Mouse (Mus musculus) hindbrain, embryonic 15.5 days (tissue): ENCODE measurements around the gene Gal. TPM values are rescaled to one million over a fixed set of nuclear protein-coding genes. Genes with fewer than 3 reads are reported as not detected.

Source experiments
- ATAC-seq: fragments of 200-750 bp; cut with Nextera tagmentation; 2 replicates; pipeline ENCODE4 v1.8.0; 2017; ENCODE audit warnings: low read depth, moderate number of reproducible peaks, moderate TSS enrichment; ENCODE audit not compliant: low FRiP score
- H3K27ac ChIP-seq: fragments of 300-500 bp; sonication (generic); replicated peaks from 2 replicates; pipeline ENCODE4 v1.5.1; 2015; ENCODE audit warnings: mild to moderate bottlenecking, inconsistent platforms
- H3K27me3 ChIP-seq: fragments of 300-500 bp; sonication (generic); 2 replicates; pipeline ENCODE4 v1.6.1; 2015; ENCODE audit warnings: control low read depth, inconsistent platforms
- H3K36me3 ChIP-seq: fragments of 300-500 bp; sonication (generic); 2 replicates; pipeline ENCODE4 v1.6.1; 2015; ENCODE audit warnings: control low read depth, inconsistent platforms
- H3K4me1 ChIP-seq: fragments of 300-500 bp; sonication (generic); replicated peaks from 2 replicates; pipeline ENCODE4 v1.6.1; 2015; ENCODE audit warnings: control low read depth, inconsistent platforms
- H3K4me2 ChIP-seq: fragments of 300-500 bp; sonication (generic); 2 replicates; pipeline ENCODE4 v1.6.1; 2015; ENCODE audit warnings: moderate library complexity, mild to moderate bottlenecking, inconsistent platforms
- H3K4me3 ChIP-seq: fragments of 300-500 bp; sonication (generic); 2 replicates; pipeline ENCODE4 v1.5.1; 2015; ENCODE audit warnings: mild to moderate bottlenecking, inconsistent platforms
- H3K9ac ChIP-seq: fragments of 300-500 bp; sonication (generic); 2 replicates; pipeline ENCODE4 v1.6.1; 2015; ENCODE audit warnings: inconsistent platforms
- H3K9me3 ChIP-seq: fragments of 300-500 bp; sonication (generic); 2 replicates; pipeline ENCODE4 v1.6.1; 2016; ENCODE audit warnings: control low read depth, inconsistent platforms
- WGBS: fragments of 180-500 bp; shearing (Covaris S2); methylation state at CpG from one replicate; pipeline ENCODE4 v1.1.7; 2015; 5-methylcytosine and 5-hydroxymethylcytosine counted together
- polyA plus RNA-seq: library from polyadenylated mRNA; unstranded; fragments of >200 nt; fragmentation: Nextera tagmentation; extraction: Ambion mirVana; gene quantifications from 2 replicates; pipeline ENCODE4 v1.2.1, GENCODE M21; 2015

Gene Gal
- polyA plus RNA-seq, 1 experiment from 2014 or later = 24.1 TPM

DNA sequence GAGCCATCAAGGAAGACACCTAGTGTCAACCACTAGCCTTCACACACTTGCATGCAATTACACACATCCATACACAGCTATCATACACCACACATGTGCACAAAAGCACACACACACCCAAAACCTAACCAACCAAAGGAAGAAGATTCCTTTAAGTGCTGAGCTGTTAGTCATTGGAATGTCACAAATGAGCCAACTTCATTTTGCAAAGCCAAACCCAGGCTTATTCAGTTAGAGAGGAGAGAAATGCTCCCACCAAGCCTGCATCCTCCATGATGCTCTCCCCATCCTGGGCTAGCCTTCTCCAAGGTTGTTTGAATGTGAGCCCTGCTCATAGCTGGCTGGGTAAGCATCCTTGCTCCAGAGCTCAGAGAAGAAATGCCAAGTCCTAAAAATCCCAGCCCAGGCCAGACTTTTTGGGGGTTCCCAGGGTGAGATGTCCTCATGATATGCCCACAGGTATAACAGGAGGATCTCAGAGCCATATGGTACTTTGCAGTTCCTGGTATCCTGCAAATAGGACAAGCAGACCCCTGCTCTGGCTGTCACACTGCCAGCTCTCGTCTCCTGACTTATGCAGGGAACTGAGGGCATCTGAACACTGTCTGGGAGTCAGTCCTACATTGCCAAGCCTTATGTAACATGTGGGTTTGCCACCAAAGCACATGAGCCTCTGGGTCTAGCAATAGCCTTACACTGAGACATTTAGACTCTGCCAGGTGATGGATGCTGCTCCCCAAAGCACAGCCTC is 8.6 kb downstream of the Gal start:
- ATAC-seq = no peak
- Histone ChIP-seq H3K4me3 (no peak overlapping the region), H3K4me2 (no peak overlapping the region), H3K4me1 (peaks cover 4% of the 10 kb centered on the region; the same call in 1 of the 2 replicates), H3K27me3 (no peaks in the 10 kb centered on the region), H3K36me3 (no peaks in the 10 kb centered on the region), H3K27ac (no peak overlapping the region), H3K9me3 (no peaks in the 10 kb centered on the region), H3K9ac (no peak overlapping the region)
- 55% methylated on average over 1 of the region's 1 CpGs for WGBS

DNA sequence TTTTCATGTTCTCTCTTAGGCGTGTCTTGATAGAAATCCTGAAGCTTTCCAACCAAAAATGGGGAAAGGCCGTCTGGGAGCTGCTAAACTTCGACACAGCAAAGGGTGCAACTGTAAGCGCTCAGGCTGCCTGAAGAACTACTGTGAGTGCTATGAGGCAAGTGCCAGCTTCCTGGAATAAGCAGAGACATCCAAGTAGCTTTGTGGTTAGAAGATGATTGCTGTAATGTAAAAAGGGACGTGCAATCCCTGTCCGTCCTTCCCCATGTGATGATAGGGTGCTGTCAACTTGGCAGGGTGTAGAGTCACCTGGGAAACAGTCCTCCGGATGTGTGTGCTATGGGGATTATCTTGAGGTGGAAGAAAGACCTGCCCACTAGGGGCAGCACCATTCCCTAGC is 10.3 kb downstream of the Gal start:
- 85% methylated on average over 7 of the region's 7 CpGs for whole genome bisulfite sequencing
- no peak for ATAC-seq
- no peak overlapping the region for H3K9ac ChIP-seq

DNA sequence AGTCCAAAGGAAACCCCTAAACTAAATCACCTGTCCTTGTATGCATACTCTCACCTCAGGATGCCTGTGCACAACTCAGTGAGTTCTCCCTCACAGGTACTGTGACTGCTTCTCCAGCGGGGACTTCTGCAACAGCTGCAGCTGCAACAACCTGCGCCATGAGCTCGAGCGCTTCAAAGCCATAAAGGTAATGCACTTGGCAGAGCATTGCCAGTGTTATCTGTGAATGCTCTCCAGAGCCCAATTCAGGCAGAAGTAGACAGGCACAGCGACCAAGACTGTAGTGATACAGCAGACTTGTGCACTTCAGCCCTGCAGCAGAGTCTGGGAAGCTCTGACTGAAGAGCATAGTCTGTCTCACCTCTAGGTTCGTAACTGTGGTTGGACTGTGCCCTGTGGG is 12.0 kb downstream of the Gal start:
- Histone ChIP-seq H3K36me3 (no peaks in the 10 kb centered on the region), H3K9me3 (no peaks in the 10 kb centered on the region), H3K9ac (no peak overlapping the region), H3K4me3 (no peak overlapping the region), H3K4me2 (no peak overlapping the region), H3K27me3 (no peaks in the 10 kb centered on the region), H3K4me1 (peaks cover 4% of the 10 kb centered on the region; the same call in 1 of the 2 replicates), H3K27ac (no peak overlapping the region)
- ATAC-seq = no peak
- WGBS = 74% methylated on average over 6 of the region's 6 CpGs

More for the DNA sequence above, 10.3 kb downstream of the Gal start:
- Histone ChIP-seq H3K27me3 (no peaks in the 10 kb centered on the region), H3K4me2 (no peak overlapping the region), H3K4me3 (no peak overlapping the region), H3K9me3 (no peaks in the 10 kb centered on the region), H3K36me3 (no peaks in the 10 kb centered on the region), H3K4me1 (peaks cover 4% of the 10 kb centered on the region; the same call in 1 of the 2 replicates), H3K27ac (no peak overlapping the region)

DNA sequence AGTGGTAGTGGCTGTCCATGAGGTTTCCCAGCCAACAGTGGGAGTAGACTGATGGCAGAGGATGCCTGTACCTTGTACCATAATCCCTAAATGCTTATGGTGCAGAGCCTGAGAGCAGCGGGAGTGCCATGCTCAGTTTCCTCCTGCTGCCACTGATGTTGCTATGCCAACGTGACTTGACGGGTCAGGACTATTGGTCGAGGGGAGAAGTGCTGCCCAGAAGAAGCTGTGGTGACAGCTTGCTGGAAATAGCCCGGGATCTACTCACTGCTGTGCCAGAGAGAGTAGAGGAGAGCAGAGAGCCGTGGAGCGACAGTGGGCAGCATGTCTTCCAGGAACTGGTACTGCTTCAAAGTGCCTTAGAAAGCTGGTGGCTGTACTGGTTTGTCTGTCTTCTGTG is 12.4 kb downstream of the Gal start:
- no peak for ATAC-seq
- Histone ChIP-seq H3K4me3 (no peak overlapping the region), H3K4me1 (peaks cover 4% of the 10 kb centered on the region; the same call in 1 of the 2 replicates), H3K9me3 (no peaks in the 10 kb centered on the region), H3K9ac (no peak overlapping the region), H3K36me3 (no peaks in the 10 kb centered on the region), H3K4me2 (no peak overlapping the region), H3K27ac (no peak overlapping the region), H3K27me3 (no peaks in the 10 kb centered on the region)
- WGBS = 48% methylated on average over 7 of the region's 7 CpGs

DNA sequence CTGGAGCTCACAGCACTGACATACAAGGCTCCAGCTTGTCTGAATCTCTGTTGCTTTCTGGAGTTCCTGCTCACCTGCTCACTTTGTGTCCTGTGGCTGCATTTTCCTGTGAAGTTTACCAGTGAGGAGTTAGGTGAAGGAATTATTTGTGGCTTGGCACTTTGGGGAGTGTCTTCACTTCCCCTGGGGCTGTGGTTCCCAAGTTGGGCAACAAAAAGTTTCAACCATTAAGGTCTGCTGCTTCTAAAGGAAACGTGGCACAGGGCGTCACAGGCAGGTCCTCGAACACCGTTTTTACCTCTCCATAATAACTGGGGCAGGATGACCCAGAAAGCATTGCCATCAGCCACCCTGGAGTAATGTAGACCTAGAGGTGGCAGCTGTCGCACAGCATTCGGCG is 12.8 kb downstream of the Gal start:
- WGBS = 78% methylated on average over 7 of the region's 7 CpGs
- Histone ChIP-seq H3K27ac (no peak overlapping the region), H3K4me3 (no peak overlapping the region), H3K27me3 (no peaks in the 10 kb centered on the region), H3K4me1 (peaks cover 4% of the 10 kb centered on the region; the same call in 1 of the 2 replicates), H3K9me3 (no peaks in the 10 kb centered on the region), H3K36me3 (no peaks in the 10 kb centered on the region), H3K9ac (no peak overlapping the region), H3K4me2 (no peak overlapping the region)
- no peak for ATAC-seq

DNA sequence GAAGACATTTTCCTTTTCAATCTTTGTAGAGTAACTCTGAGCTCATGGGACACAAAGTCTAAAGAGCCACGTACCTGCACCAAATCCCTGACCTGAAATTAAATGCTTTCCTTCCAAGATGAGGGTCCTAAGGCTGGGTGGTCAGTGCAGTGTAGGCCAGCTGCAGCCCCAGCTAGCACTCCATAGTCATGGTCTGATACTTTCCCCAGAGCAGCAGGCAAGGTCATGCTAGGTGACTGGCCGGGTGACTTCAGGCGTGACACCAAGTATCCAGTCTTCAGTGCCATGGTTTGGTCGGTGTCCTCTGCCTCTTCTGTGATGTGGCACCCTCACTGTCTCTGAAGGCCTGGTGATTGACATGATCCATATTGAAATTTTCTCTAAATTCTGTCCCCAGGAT is 14.3 kb downstream of the Gal start:
- Histone ChIP-seq H3K4me3 (no peak overlapping the region), H3K9me3 (no peaks in the 10 kb centered on the region), H3K36me3 (no peaks in the 10 kb centered on the region), H3K9ac (no peak overlapping the region), H3K4me1 (peaks cover 4% of the 10 kb centered on the region; the same call in 1 of the 2 replicates), H3K27ac (no peak overlapping the region), H3K27me3 (no peaks in the 10 kb centered on the region), H3K4me2 (no peak overlapping the region)
- WGBS = 94% methylated on average over 4 of the region's 4 CpGs
- no peak for ATAC-seq

DNA sequence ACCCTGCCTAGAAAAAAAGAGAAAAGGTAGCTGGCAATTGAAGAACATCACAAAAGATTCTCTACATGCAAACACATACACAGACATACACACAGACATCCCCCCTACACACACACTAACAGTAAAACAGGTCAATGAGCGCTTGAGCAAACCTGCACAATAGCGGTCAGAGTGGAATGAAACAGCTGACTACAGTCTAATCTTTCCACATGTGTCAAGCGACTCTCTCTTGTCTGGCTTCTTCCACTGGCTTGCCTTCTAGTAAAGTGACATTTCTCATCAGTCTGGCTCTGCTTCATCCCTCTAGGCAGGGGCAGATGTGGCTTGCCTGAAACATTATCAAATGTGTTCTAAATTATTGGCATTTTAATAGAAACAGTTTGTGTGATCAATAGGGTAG is 20.1 kb downstream of the Gal start:
- Histone ChIP-seq H3K36me3 (no peaks in the 10 kb centered on the region), H3K27ac (no peak overlapping the region), H3K4me1 (peaks cover 2% of the 10 kb centered on the region), H3K27me3 (no peaks in the 10 kb centered on the region), H3K9me3 (0 out of 2 replicates have a peak, but pooled peaks cover 4% of the 10 kb centered on the region), H3K9ac (no peak overlapping the region), H3K4me3 (no peak overlapping the region), H3K4me2 (no peak overlapping the region)
- WGBS = 74% methylated on average over 3 of the region's 3 CpGs
- no peak for ATAC-seq

DNA sequence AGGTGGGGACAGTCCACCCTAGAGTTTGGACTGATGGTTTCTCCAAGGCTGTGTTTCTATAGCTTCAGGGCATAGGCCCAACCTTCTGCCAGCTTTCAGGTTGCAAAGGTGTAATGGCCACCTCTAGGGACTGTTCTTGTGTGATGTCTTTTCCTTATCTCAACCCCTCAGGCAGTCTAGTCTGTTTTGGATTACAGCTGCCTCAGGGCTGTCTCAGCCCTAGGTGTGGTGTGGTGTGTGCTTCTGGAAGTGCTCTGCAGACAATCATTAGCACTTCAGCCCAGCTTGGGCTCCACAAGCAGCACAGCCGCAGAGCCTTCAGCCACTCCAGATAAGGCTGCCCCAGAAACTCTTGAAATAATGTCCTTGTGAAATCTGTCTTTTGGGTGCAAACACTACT is 22.0 kb downstream of the Gal start:
- Histone ChIP-seq H3K4me3 (no peak overlapping the region), H3K4me2 (no peak overlapping the region), H3K4me1 (peaks cover 9% of the 10 kb centered on the region), H3K9ac (no peak overlapping the region), H3K27me3 (no peaks in the 10 kb centered on the region), H3K27ac (no peak overlapping the region), H3K36me3 (no peaks in the 10 kb centered on the region), H3K9me3 (0 out of 2 replicates have a peak, but pooled peaks cover 4% of the 10 kb centered on the region)
- no peak for ATAC-seq
- WGBS = 85% methylated on average over 1 of the region's 1 CpGs

DNA sequence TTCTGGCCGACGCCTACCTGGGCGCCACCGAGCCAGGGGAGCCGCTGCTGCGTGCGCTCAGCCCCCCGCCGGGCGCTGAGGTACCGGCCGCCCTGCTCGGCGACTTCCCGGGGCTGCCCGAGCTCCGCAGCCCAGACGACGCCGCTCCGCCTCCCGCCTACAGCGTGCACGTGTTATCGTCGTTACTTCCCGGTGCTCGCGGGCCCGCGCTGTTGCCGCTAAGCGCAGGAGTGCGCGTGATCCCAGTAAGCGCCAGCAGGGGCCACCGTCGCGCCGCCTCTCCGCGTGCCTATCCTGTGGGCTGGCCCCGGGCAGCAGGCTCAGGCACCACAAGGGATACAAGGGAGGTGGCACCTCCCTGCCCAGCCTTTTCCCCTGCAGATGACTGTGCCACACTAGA is 25.3 kb downstream of the Gal start:
- H3K27me3 ChIP-seq = no peaks in the 10 kb centered on the region
- no peaks in the 10 kb centered on the region for H3K36me3 ChIP-seq
- peak overlapping the region; percentile 46 for H3K9ac ChIP-seq
- peak; percentile 90 for ATAC-seq
- 0% methylated on average over 39 of the region's 43 CpGs for WGBS
- peaks cover 9% of the 10 kb centered on the region for H3K4me1 ChIP-seq
- H3K4me3 ChIP-seq = peak overlapping the region; percentile 53
- H3K27ac ChIP-seq = peak overlapping the region; percentile 60
- peak overlapping the region; percentile 92 for H3K4me2 ChIP-seq
- H3K9me3 ChIP-seq = 0 out of 2 replicates have a peak, but pooled peaks cover 4% of the 10 kb centered on the region

DNA sequence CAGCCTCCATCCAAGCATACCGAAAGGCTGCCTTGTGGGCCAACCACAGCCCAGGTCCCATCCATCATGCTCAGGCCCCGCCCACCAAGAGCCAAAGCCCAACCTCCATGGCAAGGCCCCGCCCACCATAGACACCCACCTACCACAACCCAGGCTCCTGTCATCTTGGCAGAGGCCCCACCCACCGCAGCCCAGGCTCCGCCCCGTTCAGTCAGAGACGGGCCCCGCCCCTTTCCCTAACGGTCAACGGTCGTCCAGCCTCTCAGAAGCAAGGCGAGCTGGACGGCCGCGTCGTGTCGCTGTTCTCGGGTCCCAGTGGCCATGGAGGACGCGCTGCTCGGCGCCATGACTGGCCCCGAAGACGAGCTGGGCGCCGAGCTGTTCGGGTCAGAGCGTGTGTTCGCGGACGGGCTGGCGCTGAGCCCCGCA is 25.7 kb downstream of the Gal start, which contains the start of gene Tesmin:
TSS of gene Tesmin (plus strand) at position 229 of the 429 bp plus-strand sequence.
- Histone ChIP-seq H3K9me3 (0 out of 2 replicates have a peak, but pooled peaks cover 4% of the 10 kb centered on the region), H3K4me1 (peaks cover 9% of the 10 kb centered on the region), H3K27ac (peak within 1 kb of the TSS; percentile 60), H3K4me2 (peak within 1 kb of the TSS; percentile 92), H3K36me3 (no peaks in the 10 kb centered on the region), H3K4me3 (peak within 1 kb of the TSS; percentile 53), H3K27me3 (no peaks in the 10 kb centered on the region), H3K9ac (peak within 1 kb of the TSS; percentile 46)
- ATAC-seq = peak; percentile 93
- 2% methylated on average over 33 of the region's 33 CpGs for WGBS

DNA sequence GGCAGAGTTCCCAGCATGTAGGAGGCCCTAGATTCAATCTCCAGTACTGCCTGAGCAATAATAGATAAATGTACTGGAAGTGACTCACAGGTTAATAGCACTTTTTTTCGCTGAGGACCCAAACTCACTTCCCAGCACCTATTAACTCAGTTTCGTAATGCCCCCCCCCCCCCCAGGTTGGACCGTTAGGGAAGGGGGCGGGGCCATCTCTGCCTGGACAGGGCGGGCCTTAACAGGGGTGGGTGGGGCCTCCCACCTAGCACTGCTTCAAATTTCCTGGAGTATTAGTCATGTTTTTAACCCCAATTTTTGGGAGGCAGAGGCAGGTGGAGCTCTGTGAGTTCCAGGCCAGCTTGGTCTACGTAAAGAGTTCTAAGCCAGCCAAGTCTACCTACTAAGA is 26.3 kb downstream of the Gal start:
- H3K4me1 ChIP-seq = peaks cover 9% of the 10 kb centered on the region
- no peak overlapping the region for H3K4me3 ChIP-seq
- H3K36me3 ChIP-seq = no peaks in the 10 kb centered on the region
- H3K9me3 ChIP-seq = 0 out of 2 replicates have a peak, but pooled peaks cover 4% of the 10 kb centered on the region
- no peak; the same call in 1 of the 2 replicates for ATAC-seq
- H3K4me2 ChIP-seq = no peak overlapping the region
- H3K27me3 ChIP-seq = no peaks in the 10 kb centered on the region
- WGBS = 71% methylated on average over 6 of the region's 6 CpGs
- H3K9ac ChIP-seq = no peak overlapping the region
- H3K27ac ChIP-seq = no peak overlapping the region

DNA sequence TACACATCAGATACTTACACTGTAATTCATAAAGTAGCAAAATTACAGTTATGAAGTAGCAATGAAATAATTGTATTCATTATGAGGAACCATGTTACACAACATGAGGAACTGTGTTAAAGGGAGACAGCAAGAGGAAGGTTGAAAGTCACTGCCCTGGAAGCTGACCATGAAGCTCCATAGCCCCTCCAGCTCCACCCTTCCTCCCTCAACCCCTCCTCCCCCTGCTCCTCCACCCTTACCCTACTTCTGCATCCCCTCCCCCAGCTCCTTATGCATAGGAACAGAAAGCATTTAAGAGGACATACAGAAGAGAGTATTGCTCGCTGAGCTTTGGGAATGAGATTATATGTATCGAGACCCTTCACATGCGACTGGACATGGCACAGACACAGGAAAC is 35.7 kb downstream of the Gal start:
- no peaks in the 10 kb centered on the region for H3K27me3 ChIP-seq
- no peak overlapping the region for H3K4me3 ChIP-seq
- H3K4me2 ChIP-seq = no peak overlapping the region
- H3K9ac ChIP-seq = no peak overlapping the region
- H3K27ac ChIP-seq = no peak overlapping the region
- H3K9me3 ChIP-seq = no peaks in the 10 kb centered on the region
- H3K4me1 ChIP-seq = no peaks in the 10 kb centered on the region
- no peaks in the 10 kb centered on the region for H3K36me3 ChIP-seq
- 92% methylated on average over 3 of the region's 3 CpGs for WGBS
- no peak for ATAC-seq
